Mouse (Mus musculus) kidney, postnatal 36 days (tissue): ENCODE measurements around the gene Ebp.
A peak's percentile ranks its signal among the peaks of the same experiment; 100 is the strongest.

ENCODE experiments used
- DNase-seq, 2 experiments: peaks; one replicate each; pipeline ENCODE4 v3.0.0; 2021 to 2022; ENCODE audit warnings: mixed read lengths in 2 of 2

Gene Ebp

DNA sequence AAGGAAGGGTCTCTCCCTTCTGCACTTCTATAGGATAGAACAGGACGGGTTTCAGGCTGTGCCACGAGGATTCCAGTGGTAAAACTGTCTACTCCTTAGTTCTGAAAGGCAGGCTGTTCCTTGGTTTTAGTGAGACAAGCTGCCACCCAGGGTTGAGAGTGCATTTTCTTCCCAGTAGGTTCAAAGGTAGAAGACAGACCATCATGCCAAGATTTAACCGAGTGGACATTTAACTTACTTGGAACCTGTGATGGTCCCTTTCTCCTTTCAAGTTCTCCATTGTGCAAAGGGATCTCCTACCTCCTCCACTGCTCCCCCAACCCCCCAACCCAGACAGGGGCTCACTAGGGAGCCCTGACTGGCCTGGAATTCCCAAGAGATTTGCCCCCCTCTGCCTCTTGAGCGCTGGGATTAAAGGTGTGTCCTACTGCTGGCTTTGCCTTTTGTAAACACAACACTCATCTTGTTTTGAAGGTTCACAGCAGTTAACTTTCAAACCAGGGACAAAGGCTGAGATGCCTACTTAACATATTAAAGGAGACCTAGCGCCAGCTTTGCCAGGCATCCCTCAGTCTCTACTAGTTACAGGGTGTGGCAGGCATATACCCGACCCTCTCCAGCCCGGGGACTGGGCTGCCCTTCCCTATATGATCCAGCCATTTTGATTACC lies 10.3 kb downstream of the Ebp start:
- peak; percentile 27 to 30 for DNase-seq

DNA sequence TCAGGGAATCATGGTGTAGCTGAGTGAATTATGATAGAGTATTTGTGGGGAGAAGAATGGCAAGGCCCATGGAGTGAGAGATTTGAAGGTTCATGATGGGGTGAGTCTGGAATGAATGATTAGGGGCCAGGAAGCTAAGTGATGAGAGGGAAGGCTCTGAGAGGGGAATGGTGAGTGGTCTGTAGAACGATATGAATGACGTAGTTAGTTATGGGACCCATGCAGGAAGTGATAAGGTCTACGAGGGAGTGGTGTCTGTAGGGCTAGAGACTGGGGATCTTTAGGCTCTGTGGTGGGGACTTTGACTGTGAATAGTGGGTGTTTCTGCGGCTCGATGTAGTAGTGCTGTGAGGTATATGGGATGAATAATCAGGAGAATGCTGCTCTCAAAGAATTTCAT lies 13.7 kb downstream of the Ebp start:
- DNase-seq: no peak

- DNase-seq: no peak
These were observed 14.4 kb downstream of the Ebp start for GRCm38 (mm10) chrX:8178871-8179270.

GRCm38 (mm10) chrX:8175504-8176385 lies 17.6 kb downstream of the Ebp start, which contains the start of gene Tbc1d25:
Gene Tbc1d25, minus strand, starts transcription at chrX:8176181.
- DNase-seq: peak; percentile 92 to 94

GRCm38 (mm10) chrX:8175169-8175503 lies 18.2 kb downstream of the Ebp start:
- no peak for DNase-seq

DNA sequence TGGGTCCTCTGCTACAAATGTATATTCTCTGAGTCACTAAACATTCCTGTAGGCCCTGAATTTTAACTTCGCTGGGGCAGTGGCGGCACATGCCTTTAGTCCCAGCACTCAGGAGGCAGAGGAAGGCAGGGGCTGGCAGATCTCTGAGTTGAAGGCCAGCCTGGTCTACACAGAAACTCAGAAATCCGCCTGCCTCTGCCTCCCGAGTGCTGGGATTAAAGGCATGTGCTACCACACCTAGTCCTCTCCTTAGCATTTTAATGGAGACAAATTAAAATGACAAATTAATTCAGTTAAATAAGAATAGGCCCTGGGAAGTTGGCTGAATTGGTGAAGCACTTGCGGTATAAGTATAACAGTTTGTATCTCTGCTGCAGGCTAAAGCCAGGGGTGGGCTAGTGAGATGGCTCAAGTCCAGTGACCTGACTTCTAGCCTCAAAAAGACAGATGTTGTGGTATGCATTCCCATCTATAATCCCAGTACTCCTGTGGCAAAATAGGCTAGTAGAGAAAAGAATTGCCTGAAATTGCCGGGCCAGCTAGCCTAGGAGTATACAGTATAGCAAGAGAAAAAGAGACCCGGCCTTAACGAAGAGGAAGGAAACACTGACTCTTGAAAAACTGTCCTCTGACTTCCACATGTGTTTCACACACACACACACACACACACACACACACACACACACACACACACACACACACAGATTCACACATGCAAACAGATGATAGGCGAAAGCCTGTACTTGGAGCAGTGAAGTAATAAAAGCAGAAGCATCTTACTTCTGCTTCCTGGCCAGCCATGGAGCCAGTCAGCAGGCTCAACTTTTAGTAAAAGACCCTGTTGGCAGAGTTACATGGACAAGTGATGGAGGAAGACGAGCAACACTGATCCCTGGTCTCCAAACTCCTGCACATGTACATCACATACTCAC lies 25.3 kb downstream of the Ebp start:
- no peak for DNase-seq

- no peak for DNase-seq
These were observed 28.8 kb downstream of the Ebp start for GRCm38 (mm10) chrX:8164471-8164870.

GRCm38 (mm10) chrX:8163076-8163475 lies 30.2 kb downstream of the Ebp start:
- no peak for DNase-seq

DNA sequence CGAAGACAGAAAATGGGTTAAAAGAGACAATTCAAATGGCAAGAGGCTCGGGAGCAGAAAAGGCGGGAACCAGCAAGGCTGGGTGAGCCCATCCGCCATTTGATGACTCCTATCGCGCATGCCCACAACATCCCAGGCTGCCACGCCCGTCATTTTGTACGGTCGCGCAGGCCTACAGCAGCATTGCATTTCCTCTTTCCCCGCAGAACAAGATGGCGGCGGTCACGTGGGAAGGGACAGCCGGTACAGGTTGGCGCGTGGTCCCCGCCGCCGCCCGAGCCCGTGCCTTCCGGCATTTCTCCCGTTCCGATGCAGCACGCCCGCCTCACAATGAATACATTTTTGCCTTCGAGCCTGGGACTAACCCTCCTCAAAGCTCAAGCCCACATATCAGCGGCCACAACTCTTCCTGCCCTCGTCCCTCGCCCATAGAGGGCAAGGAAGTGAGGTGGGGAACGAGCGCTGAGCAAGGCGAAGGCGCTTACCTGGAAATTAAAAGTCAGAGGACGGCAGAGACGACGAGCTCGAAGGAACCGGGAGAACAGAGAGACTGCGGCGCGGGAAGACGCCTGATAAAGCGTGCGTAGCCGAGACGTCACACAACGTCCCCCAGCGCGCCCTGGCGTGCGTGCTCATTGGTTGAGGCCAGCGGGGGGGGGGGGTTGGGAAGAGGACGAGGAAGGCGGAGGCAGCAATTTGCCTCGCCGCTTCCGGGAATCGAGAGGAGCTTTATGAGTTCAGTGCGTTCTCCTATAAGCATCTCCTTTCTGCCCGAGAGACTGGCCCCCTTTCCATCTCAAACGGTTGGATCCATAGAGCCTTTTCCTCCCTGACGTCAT lies 47.9 kb downstream of the Ebp start, which contains the start of gene Rbm3:
Rbm3 (minus strand) TSS at position 728 of the 839 bp plus-strand sequence.
- peak; percentile 89 to 91 for DNase-seq

DNA sequence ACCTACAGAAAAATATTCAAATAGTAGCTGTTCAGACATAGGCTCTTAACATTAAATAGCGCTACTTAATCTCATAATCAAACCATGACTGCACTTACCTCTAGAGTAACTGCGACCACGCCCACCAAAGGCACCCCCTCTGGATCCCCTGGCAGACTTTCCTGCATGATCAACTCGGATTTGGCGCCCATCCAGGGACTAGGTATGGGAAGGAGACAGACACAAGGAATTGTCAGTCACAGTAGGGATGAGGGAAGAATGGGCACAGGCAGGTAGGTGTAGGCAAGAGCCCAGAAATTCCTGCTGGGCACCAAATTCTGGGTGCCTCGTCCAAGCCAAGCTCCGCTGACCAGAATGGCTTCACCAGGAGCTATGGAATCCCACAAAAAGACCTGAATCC lies 49.6 kb downstream of the Ebp start:
- peak in 1 of 2 experiments; percentile 22 for DNase-seq

GRCm38 (mm10) chrX:8142948-8143347 lies 50.4 kb downstream of the Ebp start:
- DNase-seq: no peak

DNA sequence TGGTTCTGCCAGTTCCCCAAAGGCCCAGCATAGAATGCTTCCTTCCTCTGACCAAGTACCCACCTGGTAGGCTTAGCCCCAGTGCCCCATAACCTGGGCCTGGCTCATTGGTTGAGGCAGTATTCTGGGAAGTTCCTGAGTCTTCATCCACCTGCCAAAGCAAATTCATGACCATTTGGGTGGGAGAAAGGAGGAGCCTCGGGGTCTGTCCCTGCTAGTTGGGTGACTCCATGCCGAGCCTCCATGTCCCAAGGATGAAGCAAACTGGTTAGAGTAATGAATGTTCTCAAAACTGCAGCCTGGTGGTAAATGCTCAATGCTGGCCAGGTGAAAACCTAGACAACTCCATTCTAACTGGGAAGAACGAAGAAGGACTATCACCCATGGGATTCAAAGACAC lies 52.3 kb downstream of the Ebp start:
- DNase-seq: no peak

GRCm38 (mm10) chrX:8140446-8140845 lies 52.9 kb downstream of the Ebp start:
- DNase-seq: no peak

DNA sequence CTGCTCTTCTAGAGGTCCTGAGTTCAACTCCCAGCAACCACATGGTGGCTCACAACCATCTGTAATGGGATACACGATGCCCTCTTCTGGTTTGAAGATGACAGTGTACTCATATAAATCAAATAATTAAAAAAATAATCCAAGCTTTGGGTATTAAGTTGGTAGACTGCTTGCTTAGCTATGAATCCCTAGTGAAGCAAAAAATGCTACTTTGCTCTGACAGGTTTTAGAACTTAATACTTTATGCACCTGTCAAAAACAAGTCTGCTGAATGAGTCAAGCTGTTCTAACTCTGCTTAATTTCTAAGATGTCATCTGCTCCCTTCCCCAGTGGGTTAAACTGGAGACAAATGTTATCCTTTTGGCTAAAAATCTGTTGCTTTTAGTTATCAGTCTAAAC lies 53.8 kb downstream of the Ebp start:
- no peak for DNase-seq

DNA sequence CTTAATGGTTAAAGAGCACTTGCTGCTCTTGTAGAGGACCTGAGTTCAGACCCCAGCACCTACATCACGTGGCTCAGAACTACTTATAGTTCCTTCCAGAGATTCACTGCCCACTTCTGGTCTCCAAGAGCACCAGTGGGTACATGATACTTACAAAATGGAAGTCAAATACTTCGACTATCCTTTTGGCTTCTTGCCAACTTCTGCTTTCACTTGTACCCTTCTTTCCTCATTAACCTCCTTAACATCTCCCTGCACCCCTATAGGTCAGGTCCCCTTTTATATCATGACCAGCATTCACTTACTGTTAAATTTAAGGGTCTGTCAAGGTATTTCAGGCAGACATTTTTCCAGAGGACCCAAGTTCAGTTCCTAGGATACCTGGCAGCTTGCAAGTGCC lies 57.4 kb downstream of the Ebp start:
- no peak for DNase-seq
